In genomic region chr5:106191141-106191540, GRCm38 (mm10) we compare ENCODE assay signal across 28 mouse cellular contexts.
"Had no signal": no experiment of that assay in that cellular context is flagged by ENCODE, and none has a peak within 500 bp of the region (broad histone marks: within the 10 kb centered on the region; RNA-seq: fewer than 3 reads in every experiment).

No protein-coding gene starts in this region.

- H3K4me3 ChIP-seq: gastrocnemius, adult 2 months; heart, embryonic 10.5 days; heart, embryonic 13.5 days; heart, embryonic 15.5 days; hindbrain, embryonic 10.5 days; hindbrain, embryonic 12.5 days; intestine, embryonic 15.5 days; layer of hippocampus, adult 2 months; left cerebral cortex, adult 2 months; limb, embryonic 10.5 days; limb, embryonic 12.5 days had no signal

- H3K27me3 ChIP-seq: heart, embryonic 13.5 days; heart, embryonic 15.5 days; hindbrain, embryonic 12.5 days; intestine, embryonic 15.5 days; limb, embryonic 12.5 days had no signal

- H3K9ac ChIP-seq: heart, embryonic 13.5 days; heart, embryonic 15.5 days; hindbrain, embryonic 12.5 days; hindbrain, embryonic 14.5 days; intestine, embryonic 15.5 days; limb, embryonic 12.5 days; liver, embryonic 14.5 days had no signal

- H3K4me2 ChIP-seq: heart, embryonic 13.5 days; heart, embryonic 15.5 days; hindbrain, embryonic 12.5 days; hindbrain, embryonic 14.5 days; intestine, embryonic 15.5 days; limb, embryonic 12.5 days; liver, embryonic 11.5 days had no signal

- H3K9me3 ChIP-seq: heart, embryonic 10.5 days; heart, embryonic 15.5 days; hindbrain, embryonic 10.5 days; hindbrain, embryonic 12.5 days; intestine, embryonic 15.5 days; limb, embryonic 10.5 days; limb, embryonic 12.5 days had no signal

- H3K4me1 ChIP-seq: heart, embryonic 10.5 days; heart, embryonic 13.5 days; heart, embryonic 15.5 days; hindbrain, embryonic 10.5 days; hindbrain, embryonic 12.5 days; intestine, embryonic 15.5 days; limb, embryonic 10.5 days; limb, embryonic 12.5 days had no signal

- H3K27ac ChIP-seq: gastrocnemius, adult 2 months; heart, embryonic 10.5 days; heart, embryonic 13.5 days; heart, embryonic 15.5 days; hindbrain, embryonic 10.5 days; hindbrain, embryonic 12.5 days; hindbrain, embryonic 14.5 days; intestine, embryonic 15.5 days; layer of hippocampus, adult 2 months; left cerebral cortex, adult 2 months; limb, embryonic 10.5 days; limb, embryonic 12.5 days; liver, embryonic 14.5 days had no signal

- ATAC-seq: hindbrain, embryonic 16.5 days; inflammation-experienced regulatory T-cells, adult 6 months; intestine, embryonic 15.5 days; intestine, postnatal 0 days had no signal

- H3K36me3 ChIP-seq: heart, embryonic 10.5 days; heart, embryonic 13.5 days; heart, embryonic 15.5 days; hindbrain, embryonic 10.5 days; hindbrain, embryonic 12.5 days; intestine, embryonic 15.5 days; limb, embryonic 10.5 days; limb, embryonic 12.5 days had no signal

- DNase-seq: gastrocnemius, adult 2 months; gastrocnemius, postnatal 10 days; gastrocnemius, postnatal 25 days; heart, adult 18-20 months; heart, postnatal 14 days; heart, postnatal 36 days; kidney, adult 18-20 months; kidney, adult 8-10 months; kidney, postnatal 10 days; kidney, postnatal 25 days; kidney, postnatal 4 days; liver had no signal
